Mouse (Mus musculus) lung, embryonic 15.5 days (tissue): ENCODE measurements at regions not wholly inside any gene's neighbourhood (a gene's known extent, or its start where the extent isn't known, plus 50 kb on each side); places are given as distances from the start of the nearest gene placed in this dataset.

Experiments
- ATAC-seq: fragments of 200-750 bp; cut with Nextera tagmentation; 2 replicates; pipeline ENCODE4 v1.8.0; 2017; ENCODE audit warnings: moderate number of reproducible peaks, borderline replicate concordance; ENCODE audit not compliant: low FRiP score, low TSS enrichment; ENCODE audit errors: extremely low read depth
- H3K27ac ChIP-seq: fragments of 300-500 bp; sonication (generic); 2 replicates; pipeline ENCODE4 v1.5.1; 2015; ENCODE audit warnings: moderate library complexity, mild to moderate bottlenecking, inconsistent platforms
- H3K27me3 ChIP-seq: fragments of 300-500 bp; sonication (generic); 2 replicates; pipeline ENCODE4 v1.6.1; 2015; ENCODE audit warnings: inconsistent platforms
- H3K36me3 ChIP-seq: fragments of 300-500 bp; sonication (generic); 2 replicates; pipeline ENCODE4 v1.6.1; 2015; ENCODE audit warnings: inconsistent platforms
- H3K4me1 ChIP-seq: fragments of 300-500 bp; sonication (generic); 2 replicates; pipeline ENCODE4 v1.6.1; 2015; ENCODE audit warnings: inconsistent platforms
- H3K4me2 ChIP-seq: fragments of 300-500 bp; sonication (generic); 2 replicates; pipeline ENCODE4 v1.6.1; 2015; ENCODE audit warnings: inconsistent platforms, mild to moderate bottlenecking, moderate library complexity
- H3K4me3 ChIP-seq: fragments of 300-500 bp; sonication (generic); 2 replicates; pipeline ENCODE4 v1.5.1; 2015; ENCODE audit warnings: mild to moderate bottlenecking, inconsistent platforms
- H3K9ac ChIP-seq: fragments of 300-500 bp; sonication (generic); 2 replicates; pipeline ENCODE4 v1.6.1; 2015; ENCODE audit warnings: inconsistent platforms
- H3K9me3 ChIP-seq: fragments of 300-500 bp; sonication (generic); 2 replicates; pipeline ENCODE4 v1.6.1; 2016; ENCODE audit warnings: inconsistent platforms
- WGBS: fragments of 180-500 bp; shearing (Covaris S2); methylation state at CpG from one replicate; pipeline ENCODE4 v1.1.7; 2015; 5-methylcytosine and 5-hydroxymethylcytosine counted together

DNA sequence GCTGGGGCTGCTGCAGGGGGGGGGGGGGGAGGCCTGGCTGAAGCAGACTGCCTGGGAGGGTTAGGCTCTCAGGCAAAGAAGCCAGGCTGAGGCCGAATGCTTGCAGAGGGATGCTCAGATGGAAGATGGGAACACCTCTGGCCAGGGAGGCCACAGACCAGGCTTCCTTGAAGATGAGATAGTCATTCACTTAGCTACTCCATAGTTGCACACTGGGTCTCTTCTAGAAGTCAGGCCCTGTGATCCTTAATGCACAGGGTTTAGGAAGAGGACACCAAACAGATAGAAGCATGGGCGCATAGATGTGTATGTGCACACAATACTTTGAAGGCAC lies 162.1 kb downstream of the Cyp26b1 start:
- Histone ChIP-seq H3K27me3 (no peaks in the 10 kb centered on the region; the same call in 1 of the 2 replicates), H3K4me1 (no peaks in the 10 kb centered on the region), H3K9ac (no peak overlapping the region), H3K36me3 (no peaks in the 10 kb centered on the region), H3K9me3 (no peaks in the 10 kb centered on the region), H3K27ac (no peak overlapping the region), H3K4me3 (no peak overlapping the region), H3K4me2 (no peak overlapping the region)
- whole genome bisulfite sequencing: 76% methylated on average over 2 of the region's 2 CpGs
- no peak for ATAC-seq

DNA sequence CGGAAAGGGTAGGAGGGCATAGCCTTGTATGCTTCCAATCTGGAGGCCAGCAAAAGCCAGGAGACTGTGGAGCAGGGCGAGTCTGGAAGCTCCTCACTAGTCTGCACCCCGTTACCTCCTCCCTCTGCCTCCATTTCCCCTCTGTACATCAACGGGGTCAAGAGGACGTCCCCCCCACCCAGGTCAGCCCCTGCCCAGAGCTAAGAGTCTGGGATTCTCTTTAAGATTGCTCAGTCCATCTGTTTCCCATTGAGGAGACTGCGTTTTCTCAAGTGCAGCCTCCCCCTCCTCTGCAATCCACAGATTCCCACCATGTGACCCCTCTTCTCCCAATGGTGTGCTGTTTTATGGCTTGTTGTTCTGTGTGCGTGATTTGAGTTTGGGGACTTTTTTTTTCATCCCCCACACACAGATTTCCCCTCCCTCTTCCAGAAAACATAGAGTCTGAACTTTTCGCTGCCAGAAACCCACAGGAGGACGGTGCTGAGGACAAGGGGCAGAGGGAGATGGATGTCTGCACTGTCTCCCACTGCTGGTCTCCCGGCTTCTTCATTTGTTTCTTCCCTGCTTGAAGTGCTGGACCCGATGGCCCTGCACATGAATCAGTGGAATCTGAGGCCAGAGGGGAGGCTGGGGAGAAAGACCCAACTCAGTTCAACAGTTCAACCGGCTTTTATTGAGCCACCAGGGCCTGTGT lies 162.6 kb downstream of the Cyp26b1 start:
- 46% methylated on average over 12 of the region's 12 CpGs for WGBS
- no peaks in the 10 kb centered on the region; the same call in 1 of the 2 replicates for H3K27me3 ChIP-seq

DNA sequence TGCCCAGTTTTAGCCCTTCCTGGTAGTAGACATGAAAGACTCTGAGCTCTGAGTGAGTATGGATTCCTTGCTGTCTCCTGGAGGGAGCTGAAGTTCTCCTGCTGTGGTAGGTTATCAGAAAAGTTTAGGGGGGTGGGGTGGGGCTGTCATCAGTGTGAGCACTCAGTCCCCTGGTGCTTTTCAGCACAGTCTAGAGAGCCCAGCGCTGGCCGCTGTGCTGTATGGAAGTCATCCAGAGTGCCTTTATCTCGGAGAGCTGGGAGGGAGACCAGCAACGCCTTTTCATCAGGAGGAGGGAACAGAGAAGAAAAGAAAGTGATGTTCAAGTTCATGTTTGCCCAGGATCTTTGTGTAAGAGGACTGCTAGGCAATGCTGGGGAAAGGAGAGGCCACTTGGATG lies 163.6 kb downstream of the Cyp26b1 start:
- no peaks in the 10 kb centered on the region for H3K36me3 ChIP-seq
- H3K9me3 ChIP-seq: no peaks in the 10 kb centered on the region
- WGBS: 41% methylated on average over 4 of the region's 4 CpGs
- ATAC-seq: no peak
- H3K4me1 ChIP-seq: no peaks in the 10 kb centered on the region
- H3K4me3 ChIP-seq: no peak overlapping the region
- H3K9ac ChIP-seq: no peak overlapping the region
- H3K27ac ChIP-seq: no peak overlapping the region
- H3K4me2 ChIP-seq: no peak overlapping the region
- no peaks in the 10 kb centered on the region; the same call in 1 of the 2 replicates for H3K27me3 ChIP-seq

More for the DNA sequence above, 162.6 kb downstream of the Cyp26b1 start:
- Histone ChIP-seq H3K4me3 (no peak overlapping the region), H3K36me3 (no peaks in the 10 kb centered on the region), H3K4me1 (no peaks in the 10 kb centered on the region), H3K4me2 (no peak overlapping the region), H3K9me3 (no peaks in the 10 kb centered on the region), H3K9ac (no peak overlapping the region), H3K27ac (no peak overlapping the region)
- ATAC-seq: no peak

DNA sequence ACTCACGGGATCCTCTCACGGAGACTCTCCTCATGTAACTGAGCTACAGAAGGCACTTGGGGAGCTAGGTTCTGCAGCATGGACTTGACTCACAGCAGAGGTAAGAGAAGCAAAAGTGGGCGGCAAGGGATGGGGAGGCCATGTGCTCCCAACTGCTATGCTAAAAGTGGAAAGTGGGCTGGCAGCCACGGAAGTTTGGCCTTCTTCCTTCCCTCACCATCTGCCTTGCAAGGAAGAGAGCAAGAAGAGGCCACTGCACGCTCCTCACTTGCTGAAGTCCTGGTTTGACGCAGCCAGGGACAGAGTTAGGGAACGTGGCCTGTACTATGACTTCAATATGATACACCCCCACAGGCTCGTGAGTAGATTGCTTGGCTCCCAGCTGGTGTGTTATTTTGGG lies 164.5 kb downstream of the Cyp26b1 start:
- H3K36me3 ChIP-seq: no peaks in the 10 kb centered on the region
- H3K4me2 ChIP-seq: no peak overlapping the region
- no peaks in the 10 kb centered on the region; the same call in 1 of the 2 replicates for H3K27me3 ChIP-seq
- H3K4me1 ChIP-seq: no peaks in the 10 kb centered on the region
- 72% methylated on average over 8 of the region's 8 CpGs for WGBS
- ATAC-seq: no peak
- H3K9ac ChIP-seq: no peak overlapping the region
- no peak overlapping the region for H3K27ac ChIP-seq
- no peaks in the 10 kb centered on the region for H3K9me3 ChIP-seq
- H3K4me3 ChIP-seq: no peak overlapping the region

DNA sequence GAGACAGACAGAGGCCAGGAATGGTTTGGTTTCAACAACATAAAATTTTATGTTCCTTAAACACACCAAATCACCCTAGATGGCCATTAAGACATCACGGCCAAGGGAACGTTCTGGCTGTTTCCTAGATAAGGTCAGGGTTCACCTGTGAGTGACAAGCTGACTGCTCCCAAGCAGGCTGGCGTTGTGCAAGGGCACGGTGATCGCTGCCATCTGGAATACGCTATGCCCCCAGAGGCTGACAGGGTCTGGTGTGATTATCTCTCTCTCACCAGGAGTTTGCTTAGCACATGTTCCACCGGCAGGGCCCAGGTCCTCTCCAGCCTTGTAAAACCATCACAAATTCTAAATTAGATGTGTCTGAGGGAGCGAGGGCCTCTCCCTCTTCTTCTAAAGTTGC lies 167.0 kb downstream of the Cyp26b1 start:
- no peak overlapping the region for H3K27ac ChIP-seq
- no peaks in the 10 kb centered on the region for H3K9me3 ChIP-seq
- no peaks in the 10 kb centered on the region for H3K36me3 ChIP-seq
- 57% methylated on average over 8 of the region's 8 CpGs for WGBS
- H3K4me2 ChIP-seq: no peak overlapping the region
- no peaks in the 10 kb centered on the region for H3K4me1 ChIP-seq
- no peak for ATAC-seq
- no peak overlapping the region for H3K4me3 ChIP-seq
- no peak overlapping the region for H3K9ac ChIP-seq
- H3K27me3 ChIP-seq: no peaks in the 10 kb centered on the region; the same call in 1 of the 2 replicates

DNA sequence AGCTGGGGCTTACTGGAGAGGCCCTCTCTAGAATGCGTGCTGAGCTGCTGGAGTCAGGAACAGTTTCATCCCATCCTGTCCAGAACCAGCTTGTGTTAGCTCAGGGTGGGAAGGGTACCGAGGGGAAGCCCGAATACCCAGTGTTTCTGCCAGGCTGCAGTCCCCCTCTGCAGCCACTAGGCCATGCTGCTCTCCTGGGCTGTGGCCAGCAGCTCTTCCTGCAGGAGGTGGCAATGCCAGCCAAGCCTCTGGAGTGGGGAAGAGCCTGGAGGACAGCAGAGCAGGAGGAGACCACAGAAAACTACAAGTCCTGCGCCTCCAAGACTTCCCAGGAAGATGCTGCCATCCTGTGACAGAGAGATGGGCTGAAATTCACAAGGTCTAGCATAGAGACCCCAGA lies 167.9 kb downstream of the Cyp26b1 start:
- no peak overlapping the region for H3K4me3 ChIP-seq
- H3K27ac ChIP-seq: no peak overlapping the region
- no peaks in the 10 kb centered on the region for H3K4me1 ChIP-seq
- H3K9ac ChIP-seq: no peak overlapping the region
- ATAC-seq: peak; percentile 35; the same call in 1 of the 2 replicates
- H3K36me3 ChIP-seq: no peaks in the 10 kb centered on the region
- H3K27me3 ChIP-seq: no peaks in the 10 kb centered on the region; the same call in 1 of the 2 replicates
- H3K9me3 ChIP-seq: no peaks in the 10 kb centered on the region
- H3K4me2 ChIP-seq: no peak overlapping the region
- WGBS: 38% methylated on average over 4 of the region's 4 CpGs

DNA sequence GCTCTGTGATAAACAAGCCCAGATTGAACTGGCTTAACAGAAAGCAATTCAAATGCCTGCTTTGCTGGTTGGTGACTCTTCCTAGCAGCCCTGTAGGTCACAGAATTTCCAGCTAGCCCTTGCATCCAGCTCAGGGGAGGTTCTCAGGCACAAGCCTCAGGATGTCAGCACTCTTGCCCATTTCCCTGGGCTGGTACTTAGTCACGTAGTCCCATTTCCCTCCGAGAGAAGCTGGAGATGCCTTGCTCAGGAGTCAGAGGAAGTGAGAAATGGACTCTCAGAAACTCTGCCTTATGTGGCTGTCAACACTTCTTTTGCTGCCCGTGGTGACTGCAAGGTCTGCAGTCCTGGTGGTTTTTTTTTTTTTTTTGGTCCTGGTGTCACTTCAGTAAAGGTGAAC lies 170.8 kb downstream of the Cyp26b1 start:
- Histone ChIP-seq H3K9me3 (no peaks in the 10 kb centered on the region), H3K4me3 (no peak overlapping the region), H3K27ac (no peak overlapping the region), H3K27me3 (no peaks in the 10 kb centered on the region), H3K4me1 (no peaks in the 10 kb centered on the region), H3K36me3 (no peaks in the 10 kb centered on the region), H3K9ac (no peak overlapping the region), H3K4me2 (no peak overlapping the region)
- 35% methylated on average over 3 of the region's 3 CpGs for WGBS
- ATAC-seq: no peak

DNA sequence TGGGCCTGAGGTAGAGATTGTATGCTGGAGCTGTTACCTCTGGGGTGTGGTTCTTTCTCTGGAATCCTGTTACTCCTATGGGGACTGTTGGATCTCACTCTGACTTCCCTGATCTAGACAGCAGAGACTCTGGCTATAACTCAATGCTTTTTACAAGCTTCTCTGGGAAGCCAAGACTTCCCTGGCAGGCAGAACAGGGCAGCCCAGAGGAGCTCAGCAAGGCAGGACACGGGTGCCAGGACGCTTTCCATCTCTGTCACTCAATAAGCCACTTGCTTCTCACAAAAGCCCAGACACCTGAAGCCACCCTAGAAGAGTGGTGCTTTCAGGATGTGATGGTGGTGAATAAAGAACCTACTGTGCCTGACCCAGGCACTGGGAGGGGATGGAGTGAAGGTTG lies 174.0 kb downstream of the Cyp26b1 start:
- no peaks in the 10 kb centered on the region for H3K9me3 ChIP-seq
- no peak overlapping the region for H3K4me3 ChIP-seq
- ATAC-seq: no peak
- H3K4me1 ChIP-seq: no peaks in the 10 kb centered on the region
- H3K36me3 ChIP-seq: no peaks in the 10 kb centered on the region
- H3K9ac ChIP-seq: no peak overlapping the region
- 63% methylated on average over 2 of the region's 2 CpGs for WGBS
- no peaks in the 10 kb centered on the region for H3K27me3 ChIP-seq
- H3K27ac ChIP-seq: no peak overlapping the region
- H3K4me2 ChIP-seq: no peak overlapping the region

DNA sequence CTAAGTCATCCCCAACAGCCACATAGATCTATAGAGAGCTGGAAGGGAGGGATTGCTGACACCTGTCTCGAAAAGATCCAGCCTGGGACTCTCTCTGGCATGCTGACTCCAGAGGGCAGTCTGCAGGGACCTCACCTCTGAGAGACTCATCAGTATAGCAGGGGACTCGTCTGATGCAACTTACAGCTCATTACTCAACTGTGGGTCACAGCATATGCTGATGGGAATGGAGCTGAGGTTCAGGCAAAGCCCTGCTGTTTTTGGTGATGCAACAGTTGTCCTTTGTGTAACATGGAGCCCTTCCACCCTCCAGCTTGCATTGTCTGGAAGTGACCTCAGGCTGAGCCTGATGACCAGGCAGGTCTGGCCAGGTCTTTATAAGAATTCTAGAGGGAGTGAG lies 174.4 kb downstream of the Cyp26b1 start:
- H3K4me2 ChIP-seq: no peak overlapping the region
- H3K36me3 ChIP-seq: no peaks in the 10 kb centered on the region
- no peak overlapping the region for H3K9ac ChIP-seq
- H3K27me3 ChIP-seq: no peaks in the 10 kb centered on the region
- 40% methylated on average over 2 of the region's 2 CpGs for WGBS
- H3K27ac ChIP-seq: no peak overlapping the region
- H3K9me3 ChIP-seq: no peaks in the 10 kb centered on the region
- no peak overlapping the region for H3K4me3 ChIP-seq
- no peaks in the 10 kb centered on the region for H3K4me1 ChIP-seq
- no peak for ATAC-seq

DNA sequence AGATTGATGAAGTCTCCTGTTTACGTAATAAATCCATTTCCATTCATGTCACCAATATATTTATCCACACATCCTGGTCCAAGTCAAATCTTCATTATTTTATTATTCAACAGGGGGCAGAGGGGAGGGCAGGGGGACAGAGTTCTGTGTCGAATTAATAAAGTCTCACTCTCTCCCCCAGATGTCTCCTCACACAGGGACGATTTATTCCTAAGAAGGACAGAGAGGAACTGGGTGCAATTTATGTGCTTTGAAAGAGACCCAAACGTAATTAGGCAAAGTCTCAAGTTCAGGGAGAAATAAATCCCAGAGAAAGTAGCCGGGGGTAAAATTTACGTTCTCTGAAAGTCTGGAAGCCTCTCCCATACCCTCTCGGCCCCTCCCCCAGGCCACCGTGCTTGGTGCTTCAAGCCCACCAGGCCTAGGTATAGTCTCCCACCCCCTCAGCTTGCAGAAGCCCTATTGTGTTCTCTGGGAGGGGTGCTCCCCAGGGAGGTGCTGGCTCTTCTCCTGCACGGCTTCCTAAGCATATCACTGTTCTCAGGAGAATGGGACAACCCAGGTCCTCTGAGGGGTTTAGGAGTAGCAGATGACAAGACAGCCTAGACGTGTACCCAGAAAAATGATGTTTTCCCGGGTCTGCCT lies 176.6 kb downstream of the Cyp26b1 start:
- no peak for ATAC-seq
- WGBS: 52% methylated on average over 11 of the region's 11 CpGs
- H3K27ac ChIP-seq: no peak overlapping the region
- H3K36me3 ChIP-seq: no peaks in the 10 kb centered on the region
- no peaks in the 10 kb centered on the region for H3K27me3 ChIP-seq
- no peak overlapping the region for H3K9ac ChIP-seq
- no peak overlapping the region for H3K4me3 ChIP-seq
- H3K4me1 ChIP-seq: no peaks in the 10 kb centered on the region
- no peak overlapping the region for H3K4me2 ChIP-seq
- H3K9me3 ChIP-seq: no peaks in the 10 kb centered on the region

DNA sequence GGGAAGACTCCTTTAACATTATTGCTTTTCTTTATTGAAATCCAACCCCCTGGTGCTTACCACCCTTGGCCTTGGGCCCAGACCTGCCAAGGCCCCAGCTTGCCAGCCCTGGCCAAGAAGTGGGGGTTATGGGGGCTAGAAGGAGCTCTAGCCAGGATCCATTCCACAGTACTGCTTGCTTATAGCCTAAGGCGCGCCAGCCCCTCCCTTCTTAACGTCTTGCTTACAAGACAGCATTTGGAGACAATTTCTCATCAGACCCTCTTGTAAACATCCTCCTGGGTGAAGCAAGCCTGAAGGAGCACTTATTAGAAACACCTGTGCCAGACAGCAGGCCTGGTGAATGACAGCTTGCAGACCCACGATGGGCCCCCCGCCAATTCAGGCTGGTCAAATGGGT lies 179.3 kb downstream of the Cyp26b1 start:
- ATAC-seq: no peak
- no peaks in the 10 kb centered on the region for H3K4me1 ChIP-seq
- no peaks in the 10 kb centered on the region for H3K9me3 ChIP-seq
- H3K4me2 ChIP-seq: no peak overlapping the region
- WGBS: 51% methylated on average over 5 of the region's 5 CpGs
- no peak overlapping the region for H3K27ac ChIP-seq
- H3K27me3 ChIP-seq: no peaks in the 10 kb centered on the region
- no peaks in the 10 kb centered on the region for H3K36me3 ChIP-seq
- H3K9ac ChIP-seq: no peak overlapping the region
- no peak overlapping the region for H3K4me3 ChIP-seq

DNA sequence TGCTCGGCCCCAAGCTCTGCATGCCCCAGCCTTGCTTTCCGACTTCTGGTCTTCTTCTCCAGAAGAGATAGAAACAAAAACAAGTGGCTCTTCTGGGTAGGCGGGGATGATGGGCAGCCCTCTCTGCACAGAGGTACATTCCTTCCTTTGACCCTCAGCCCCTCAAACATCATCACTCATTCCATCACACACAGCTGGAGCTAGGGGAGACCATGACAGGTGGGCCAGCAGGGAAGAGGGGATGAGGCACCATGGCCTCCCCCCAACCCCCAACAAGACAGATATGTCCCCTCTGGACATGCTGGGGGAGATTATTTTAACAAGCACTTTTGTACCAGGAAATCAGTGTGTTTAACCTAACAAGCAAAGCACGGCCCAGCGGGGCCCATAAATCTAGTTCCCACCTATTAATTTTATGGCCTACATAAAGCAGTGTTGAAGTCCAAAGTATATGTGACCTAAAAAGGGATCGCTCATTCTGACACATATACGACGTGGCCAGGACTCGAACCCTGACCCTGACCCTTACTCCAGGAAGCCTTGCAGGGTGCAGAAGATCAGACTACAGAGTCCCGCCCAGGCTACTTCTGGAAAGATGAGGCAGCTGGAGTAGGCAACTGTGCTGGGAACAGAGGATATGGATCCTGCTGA lies 183.7 kb downstream of the Cyp26b1 start:
- H3K9me3 ChIP-seq: no peaks in the 10 kb centered on the region
- no peak for ATAC-seq
- H3K4me2 ChIP-seq: no peak overlapping the region
- no peak overlapping the region for H3K27ac ChIP-seq
- H3K4me1 ChIP-seq: no peaks in the 10 kb centered on the region
- H3K36me3 ChIP-seq: no peaks in the 10 kb centered on the region
- no peak overlapping the region for H3K9ac ChIP-seq
- peaks cover 5% of the 10 kb centered on the region; the same call in 1 of the 2 replicates for H3K27me3 ChIP-seq
- WGBS: 61% methylated on average over 10 of the region's 10 CpGs
- no peak overlapping the region for H3K4me3 ChIP-seq
